In genomic region chr5:24854827-24855600, GRCm38 (mm10) we compare ENCODE assay signal across 16 mouse cellular contexts. TPM values are rescaled to one million over a fixed set of nuclear protein-coding genes. Genes with fewer than 3 reads are reported as not detected.
DNase-seq lines count a peak whose midpoint lies in the region; ATAC-seq and TF ChIP-seq lines count a peak whose summit lies in the region.
"Had no signal": no experiment of that assay in that cellular context is flagged by ENCODE, and none has a peak within 500 bp of the region (broad histone marks: within the 10 kb centered on the region; RNA-seq: fewer than 3 reads in every experiment).

No protein-coding gene starts in this region.

- H3K27ac ChIP-seq in stomach, embryonic 14.5 days (ENCODE audit: low read length): no peak overlapping the region
- no peak overlapping the region for H3K27ac ChIP-seq in stomach, postnatal 0 days (replicated peaks)
- H3K27ac ChIP-seq in liver, embryonic 13.5 days: peak overlapping the region; percentile 88
- no peak overlapping the region for H3K27ac ChIP-seq in stomach, embryonic 15.5 days
- H3K27ac ChIP-seq: forebrain, embryonic 12.5 days; kidney, embryonic 15.5 days; neural tube, embryonic 12.5 days had no signal

- no peak overlapping the region for H3K9ac ChIP-seq in stomach, embryonic 14.5 days (replicated peaks; ENCODE audit: low read depth, low read length)
- no peak overlapping the region for H3K9ac ChIP-seq in stomach, postnatal 0 days (ENCODE audit: low read length)
- H3K9ac ChIP-seq in liver, embryonic 13.5 days: peak overlapping the region; percentile 61
- H3K9ac ChIP-seq in stomach, embryonic 15.5 days: no peak overlapping the region
- H3K9ac ChIP-seq: forebrain, embryonic 12.5 days; kidney, embryonic 15.5 days; neural tube, embryonic 12.5 days had no signal

- DNase-seq in stomach, postnatal 0 days (ENCODE audit: low spot score): no peak
- peak; percentile 71 for DNase-seq in liver, embryonic 13.5 days
- no peak for DNase-seq in retina, embryonic 14.5 days (ENCODE audit: low spot score)
- no peak for DNase-seq in thymus, adult 18-20 months
- DNase-seq in layer of hippocampus, postnatal 25 days (ENCODE audit: extremely low spot score in 1 of 2, low spot score in 1 of 2): no peak
- DNase-seq: cerebellum, adult 8-10 months; layer of hippocampus, postnatal 36 days; lung, adult 2 months; lung, postnatal 4 days had no signal

- H3K4me3 ChIP-seq in stomach, embryonic 14.5 days (ENCODE audit: low read depth, low read length): no peak overlapping the region
- H3K4me3 ChIP-seq in stomach, postnatal 0 days (ENCODE audit: low read depth, low read length): no peak overlapping the region
- peak overlapping the region; percentile 24; the same call in 1 of the 2 replicates for H3K4me3 ChIP-seq in liver, embryonic 13.5 days (replicated peaks)
- no peak overlapping the region for H3K4me3 ChIP-seq in stomach, embryonic 15.5 days (replicated peaks)
- H3K4me3 ChIP-seq: forebrain, embryonic 12.5 days; kidney, embryonic 15.5 days; neural tube, embryonic 12.5 days had no signal

- no peak overlapping the region for H3K4me2 ChIP-seq in stomach, embryonic 14.5 days (replicated peaks; ENCODE audit: low read depth, low read length)
- H3K4me2 ChIP-seq in stomach, postnatal 0 days (replicated peaks; ENCODE audit: low read depth): no peak overlapping the region
- peak overlapping the region; percentile 54 for H3K4me2 ChIP-seq in liver, embryonic 13.5 days
- no peak overlapping the region for H3K4me2 ChIP-seq in stomach, embryonic 15.5 days
- H3K4me2 ChIP-seq: forebrain, embryonic 12.5 days; kidney, embryonic 15.5 days; neural tube, embryonic 12.5 days had no signal

- TF ChIP-seq CTCF in stomach, postnatal 0 days (IDR thresholded peaks at IDR 0.05; ENCODE audit: low read depth): no peak

- H3K4me1 ChIP-seq in stomach, embryonic 14.5 days (ENCODE audit: control insufficient read depth, insufficient read depth, low read length): no peaks in the 10 kb centered on the region
- H3K4me1 ChIP-seq in stomach, postnatal 0 days (replicated peaks; ENCODE audit: control insufficient read depth, insufficient read depth): no peaks in the 10 kb centered on the region
- peaks cover 45% of the 10 kb centered on the region for H3K4me1 ChIP-seq in liver, embryonic 13.5 days (replicated peaks)
- H3K4me1 ChIP-seq in stomach, embryonic 15.5 days: no peaks in the 10 kb centered on the region
- H3K4me1 ChIP-seq: forebrain, embryonic 12.5 days; kidney, embryonic 15.5 days; neural tube, embryonic 12.5 days had no signal

- no peaks in the 10 kb centered on the region for H3K36me3 ChIP-seq in stomach, embryonic 14.5 days (ENCODE audit: control insufficient read depth, insufficient read depth, low read length)
- H3K36me3 ChIP-seq in stomach, postnatal 0 days (ENCODE audit: control insufficient read depth, insufficient read depth, low read length): no peaks in the 10 kb centered on the region
- no peaks in the 10 kb centered on the region for H3K36me3 ChIP-seq in liver, embryonic 13.5 days
- H3K36me3 ChIP-seq in stomach, embryonic 15.5 days: no peaks in the 10 kb centered on the region
- H3K36me3 ChIP-seq: forebrain, embryonic 12.5 days; kidney, embryonic 15.5 days; neural tube, embryonic 12.5 days had no signal

- TF ChIP-seq EP300 in stomach, postnatal 0 days (optimal IDR thresholded peaks at IDR 0.05): no peak

- no peaks in the 10 kb centered on the region for H3K9me3 ChIP-seq in stomach, embryonic 14.5 days (ENCODE audit: control insufficient read depth, low read depth, low read length)
- no peaks in the 10 kb centered on the region for H3K9me3 ChIP-seq in stomach, postnatal 0 days (ENCODE audit: control insufficient read depth, low read length)
- 0 out of 2 replicates have a peak, but pooled peaks cover 3% of the 10 kb centered on the region for H3K9me3 ChIP-seq in liver, embryonic 13.5 days (replicated peaks)
- H3K9me3 ChIP-seq in stomach, embryonic 15.5 days: no peaks in the 10 kb centered on the region
- H3K9me3 ChIP-seq: forebrain, embryonic 12.5 days; kidney, embryonic 15.5 days; neural tube, embryonic 12.5 days had no signal

- H3K27me3 ChIP-seq in stomach, embryonic 14.5 days (ENCODE audit: control insufficient read depth, insufficient read depth, low read length): no peaks in the 10 kb centered on the region
- no peaks in the 10 kb centered on the region for H3K27me3 ChIP-seq in stomach, postnatal 0 days (ENCODE audit: control insufficient read depth, insufficient read depth, low read length)
- H3K27me3 ChIP-seq in liver, embryonic 13.5 days: no peaks in the 10 kb centered on the region
- H3K27me3 ChIP-seq in stomach, embryonic 15.5 days (replicated peaks): no peaks in the 10 kb centered on the region
- H3K27me3 ChIP-seq: forebrain, embryonic 12.5 days; kidney, embryonic 15.5 days; neural tube, embryonic 12.5 days had no signal

- 0 out of 2 replicates have a peak, but pooled peaks have one; percentile 28 for ATAC-seq in stomach, embryonic 14.5 days (ENCODE audit: insufficient number of reproducible peaks, insufficient read depth, low FRiP score, low read depth)
- no peak for ATAC-seq in stomach, postnatal 0 days (ENCODE audit: low FRiP score, low TSS enrichment)
- peak; percentile 92 for ATAC-seq in common myeloid progenitor, adult 5-6 weeks (replicated peaks; ENCODE audit: low read depth, poor library complexity, severe bottlenecking)
- ATAC-seq in liver, embryonic 13.5 days (ENCODE audit: low read depth): peak; percentile 99
- peak; percentile 84; the same call in 1 of the 2 replicates for ATAC-seq in stomach, embryonic 15.5 days (ENCODE audit: insufficient read depth, low FRiP score, low read depth)
- ATAC-seq: inflammation-experienced regulatory T-cells, adult 6 months had no signal

- WGBS in stomach, embryonic 14.5 days: 71% methylated on average over 3 of the region's 3 CpGs
- WGBS in stomach, postnatal 0 days: 71% methylated on average over 3 of the region's 3 CpGs
- WGBS in liver, embryonic 13.5 days (ENCODE audit: insufficient replicate concordance): 35% methylated on average over 3 of the region's 3 CpGs
- 65% methylated on average over 3 of the region's 3 CpGs for WGBS in stomach, embryonic 15.5 days

RNA-seq across cellular contexts. Expression of gene Rheb, which starts 12.6 kb away (rescaled TPM):
- 226 and 237 TPM in 2 replicates for polyA plus RNA-seq in stomach, embryonic 14.5 days (2014; fragmentation: Nextera tagmentation; extraction: Ambion mirVana)
- polyA plus RNA-seq in stomach, postnatal 0 days (2015; fragmentation: Nextera tagmentation; extraction: Ambion mirVana): 209 and 218 TPM in 2 replicates
- total RNA-seq in common myeloid progenitor, adult 5-6 weeks (2017): 41.4 and 52.9 TPM in 2 replicates
- polyA plus RNA-seq in liver, embryonic 13.5 days (2015; fragmentation: Nextera tagmentation; extraction: Ambion mirVana): 105 and 133 TPM in 2 replicates
- polyA plus RNA-seq in stomach, embryonic 15.5 days (2015; fragmentation: Nextera tagmentation; extraction: Ambion mirVana): 240 and 242 TPM in 2 replicates
- 100 to 1,000 TPM; 116 to 123 TPM for total RNA-seq in layer of hippocampus, postnatal 25 days (2021)
